Mouse (Mus musculus): ENCODE data around the gene Epm2aip1. TPM values are rescaled to one million over a fixed set of nuclear protein-coding genes. Genes with fewer than 3 reads are reported as not detected.

Epm2aip1 gene
- total RNA-seq, 2 experiments from 2014 or later = 80.1 to 83.0 TPM

GRCm38 (mm10) chr9:111286468-111286867 lies 14.7 kb downstream of the Epm2aip1 start:
- no peak for DNase-seq (ENCODE audit: low spot score in 2 of 2)

GRCm38 (mm10) chr9:111287956-111288355 lies 16.2 kb downstream of the Epm2aip1 start:
- DNase-seq (ENCODE audit: low spot score in 2 of 2) = no peak

GRCm38 (mm10) chr9:111289294-111289831 lies 17.6 kb downstream of the Epm2aip1 start:
- no peak for DNase-seq (ENCODE audit: low spot score in 2 of 2)

- peak; percentile 95 to 96 for DNase-seq (ENCODE audit: low spot score in 2 of 2)
Observed at GRCm38 (mm10) chr9:111289832-111290339, 18.2 kb downstream of the Epm2aip1 start.

- DNase-seq (ENCODE audit: low spot score in 2 of 2) = no peak
Observed at GRCm38 (mm10) chr9:111290539-111291100, 18.9 kb downstream of the Epm2aip1 start.

GRCm38 (mm10) chr9:111293234-111293633 lies 21.5 kb downstream of the Epm2aip1 start:
- no peak for DNase-seq (ENCODE audit: low spot score in 2 of 2)

GRCm38 (mm10) chr9:111294911-111295310 lies 23.2 kb downstream of the Epm2aip1 start:
- DNase-seq (ENCODE audit: low spot score in 2 of 2) = no peak

GRCm38 (mm10) chr9:111295323-111295722 lies 23.6 kb downstream of the Epm2aip1 start:
- DNase-seq (ENCODE audit: low spot score in 2 of 2) = no peak

GRCm38 (mm10) chr9:111296433-111296832 lies 24.7 kb downstream of the Epm2aip1 start:
- DNase-seq (ENCODE audit: low spot score in 2 of 2) = no peak

GRCm38 (mm10) chr9:111298606-111299005 lies 26.9 kb downstream of the Epm2aip1 start:
- DNase-seq (ENCODE audit: low spot score in 2 of 2) = no peak

- DNase-seq (ENCODE audit: low spot score in 2 of 2) = no peak
Observed at GRCm38 (mm10) chr9:111302196-111302831, 30.6 kb downstream of the Epm2aip1 start.

- DNase-seq (ENCODE audit: low spot score in 2 of 2) = no peak
Observed at GRCm38 (mm10) chr9:111304036-111304435, 32.3 kb downstream of the Epm2aip1 start.

- no peak for DNase-seq (ENCODE audit: low spot score in 2 of 2)
Observed at GRCm38 (mm10) chr9:111306142-111306541, 34.4 kb downstream of the Epm2aip1 start.

GRCm38 (mm10) chr9:111311031-111311842 lies 39.5 kb downstream of the Epm2aip1 start, which contains the start of gene Trank1:
TSS of gene Trank1 (plus strand) at chr9:111311739.
- DNase-seq (ENCODE audit: low spot score in 2 of 2) = peak in 1 of 2 experiments; percentile 28

GRCm38 (mm10) chr9:111311843-111312441 lies 40.2 kb downstream of the Epm2aip1 start:
- DNase-seq (ENCODE audit: low spot score in 2 of 2) = peak; percentile 23 to 51

GRCm38 (mm10) chr9:111312442-111313141 lies 40.9 kb downstream of the Epm2aip1 start:
- DNase-seq (ENCODE audit: low spot score in 2 of 2) = peak; percentile 21 to 32

GRCm38 (mm10) chr9:111313299-111313698 lies 41.6 kb downstream of the Epm2aip1 start:
- no peak for DNase-seq (ENCODE audit: low spot score in 2 of 2)

GRCm38 (mm10) chr9:111313793-111314192 lies 42.1 kb downstream of the Epm2aip1 start:
- no peak for DNase-seq (ENCODE audit: low spot score in 2 of 2)

- peak; percentile 72 to 77 for DNase-seq (ENCODE audit: low spot score in 2 of 2)
Observed at GRCm38 (mm10) chr9:111314219-111314618, 42.5 kb downstream of the Epm2aip1 start.

- no peak for DNase-seq (ENCODE audit: low spot score in 2 of 2)
Observed at GRCm38 (mm10) chr9:111320912-111321311, 49.2 kb downstream of the Epm2aip1 start.

Measured in layer of hippocampus, postnatal 10 days (tissue).